Mouse (Mus musculus): ENCODE results near the gene Cflar. TPM values are rescaled to one million over a fixed set of nuclear protein-coding genes. Genes with fewer than 3 reads are reported as not detected.
"Not testable (repeated sequence)": the region's sequence is repeated elsewhere in the genome, so short reads cannot be mapped to it uniquely, and the experiment has no call there.

Cflar gene
- polyA plus RNA-seq, 1 experiment from 2014 or later: 42.0 TPM

GRCm38 (mm10) chr1:58700580-58701162, 10.6 kb upstream of the Cflar start:
- not testable (repeated sequence) for ATAC-seq (replicated peaks; ENCODE audit: extremely low read depth, insufficient read depth, low FRiP score); H3K4me1 ChIP-seq (ENCODE audit: control insufficient read depth, insufficient read depth, low read length); H3K9me3 ChIP-seq (replicated peaks; ENCODE audit: control insufficient read depth, low read length); H3K4me2 ChIP-seq (ENCODE audit: low read depth, low read length); H3K27ac ChIP-seq (ENCODE audit: low read length); H3K4me3 ChIP-seq (ENCODE audit: low read length); H3K27me3 ChIP-seq (ENCODE audit: control insufficient read depth, insufficient read depth, low read length); H3K9ac ChIP-seq (ENCODE audit: low read length); H3K36me3 ChIP-seq (ENCODE audit: control insufficient read depth, insufficient read depth)
- 65% methylated on average over 4 of the region's 5 CpGs for WGBS

- 87% methylated on average over 1 of the region's 1 CpGs for WGBS
- ATAC-seq (replicated peaks; ENCODE audit: extremely low read depth, insufficient read depth, low FRiP score); H3K27ac ChIP-seq (ENCODE audit: low read length); H3K4me1 ChIP-seq (ENCODE audit: control insufficient read depth, insufficient read depth, low read length); H3K4me3 ChIP-seq (ENCODE audit: low read length); H3K27me3 ChIP-seq (ENCODE audit: control insufficient read depth, insufficient read depth, low read length); H3K4me2 ChIP-seq (ENCODE audit: low read depth, low read length); H3K36me3 ChIP-seq (ENCODE audit: control insufficient read depth, insufficient read depth); H3K9ac ChIP-seq (ENCODE audit: low read length); H3K9me3 ChIP-seq (replicated peaks; ENCODE audit: control insufficient read depth, low read length): not testable (repeated sequence)
Measured at GRCm38 (mm10) chr1:58710043-58710442, 1.3 kb upstream of the Cflar start.

GRCm38 (mm10) chr1:58710711-58711364, 470 bp upstream of the Cflar start:
- Histone ChIP-seq H3K4me1 (ENCODE audit: control insufficient read depth, insufficient read depth, low read length) (peaks cover 15% of the 10 kb centered on the region), H3K9me3 (replicated peaks; ENCODE audit: control insufficient read depth, low read length) (no peaks in the 10 kb centered on the region), H3K4me2 (ENCODE audit: low read depth, low read length) (peak overlapping the region; percentile 67), H3K4me3 (ENCODE audit: low read length) (peak overlapping the region; percentile 87), H3K36me3 (ENCODE audit: control insufficient read depth, insufficient read depth) (peaks cover 9% of the 10 kb centered on the region), H3K27ac (ENCODE audit: low read length) (peak overlapping the region; percentile 100), H3K9ac (ENCODE audit: low read length) (peak overlapping the region; percentile 95), H3K27me3 (ENCODE audit: control insufficient read depth, insufficient read depth, low read length) (no peaks in the 10 kb centered on the region)
- WGBS: 42% methylated on average over 10 of the region's 10 CpGs
- ATAC-seq (replicated peaks; ENCODE audit: extremely low read depth, insufficient read depth, low FRiP score): no peak

- Histone ChIP-seq H3K27ac (ENCODE audit: low read length) (peak overlapping the region; percentile 100), H3K36me3 (ENCODE audit: control insufficient read depth, insufficient read depth) (peaks cover 13% of the 10 kb centered on the region), H3K4me3 (ENCODE audit: low read length) (peak overlapping the region; percentile 87), H3K4me1 (ENCODE audit: control insufficient read depth, insufficient read depth, low read length) (peaks cover 25% of the 10 kb centered on the region), H3K9me3 (replicated peaks; ENCODE audit: control insufficient read depth, low read length) (no peaks in the 10 kb centered on the region), H3K9ac (ENCODE audit: low read length) (peak overlapping the region; percentile 95), H3K4me2 (ENCODE audit: low read depth, low read length) (peak overlapping the region; percentile 67), H3K27me3 (ENCODE audit: control insufficient read depth, insufficient read depth, low read length) (no peaks in the 10 kb centered on the region)
- WGBS: under 1% methylated on average over 17 of the region's 17 CpGs
- peak; percentile 74 for ATAC-seq (replicated peaks; ENCODE audit: extremely low read depth, insufficient read depth, low FRiP score)
Measured at GRCm38 (mm10) chr1:58712076-58713061, 1.1 kb downstream of the Cflar start.

GRCm38 (mm10) chr1:58713081-58713892, 2.0 kb downstream of the Cflar start:
- H3K36me3 ChIP-seq (ENCODE audit: control insufficient read depth, insufficient read depth): peaks cover 16% of the 10 kb centered on the region
- H3K9ac ChIP-seq (ENCODE audit: low read length): peak overlapping the region; percentile 95
- no peaks in the 10 kb centered on the region for H3K27me3 ChIP-seq (ENCODE audit: control insufficient read depth, insufficient read depth, low read length)
- peak overlapping the region; percentile 87 for H3K4me3 ChIP-seq (ENCODE audit: low read length)
- WGBS: 5% methylated on average over 31 of the region's 31 CpGs
- ATAC-seq (replicated peaks; ENCODE audit: extremely low read depth, insufficient read depth, low FRiP score): peak; percentile 3; the same call in 1 of the 2 replicates
- no peaks in the 10 kb centered on the region for H3K9me3 ChIP-seq (replicated peaks; ENCODE audit: control insufficient read depth, low read length)
- H3K4me1 ChIP-seq (ENCODE audit: control insufficient read depth, insufficient read depth, low read length): peaks cover 25% of the 10 kb centered on the region
- H3K4me2 ChIP-seq (ENCODE audit: low read depth, low read length): peak overlapping the region; percentile 67
- H3K27ac ChIP-seq (ENCODE audit: low read length): peak overlapping the region; percentile 100

GRCm38 (mm10) chr1:58713893-58714231, 2.6 kb downstream of the Cflar start:
- no peaks in the 10 kb centered on the region for H3K9me3 ChIP-seq (replicated peaks; ENCODE audit: control insufficient read depth, low read length)
- H3K27me3 ChIP-seq (ENCODE audit: control insufficient read depth, insufficient read depth, low read length): no peaks in the 10 kb centered on the region
- H3K36me3 ChIP-seq (ENCODE audit: control insufficient read depth, insufficient read depth): peaks cover 16% of the 10 kb centered on the region
- peak overlapping the region; percentile 67 for H3K4me2 ChIP-seq (ENCODE audit: low read depth, low read length)
- peak overlapping the region; percentile 95 for H3K9ac ChIP-seq (ENCODE audit: low read length)
- peak overlapping the region; percentile 100 for H3K27ac ChIP-seq (ENCODE audit: low read length)
- peaks cover 25% of the 10 kb centered on the region for H3K4me1 ChIP-seq (ENCODE audit: control insufficient read depth, insufficient read depth, low read length)
- WGBS: 26% methylated on average over 4 of the region's 4 CpGs
- H3K4me3 ChIP-seq (ENCODE audit: low read length): peak overlapping the region; percentile 87
- no peak for ATAC-seq (replicated peaks; ENCODE audit: extremely low read depth, insufficient read depth, low FRiP score)

- peak overlapping the region; percentile 87 for H3K4me3 ChIP-seq (ENCODE audit: low read length)
- no peak for ATAC-seq (replicated peaks; ENCODE audit: extremely low read depth, insufficient read depth, low FRiP score)
- WGBS: 42% methylated on average over 1 of the region's 1 CpGs
- H3K36me3 ChIP-seq (ENCODE audit: control insufficient read depth, insufficient read depth): peaks cover 16% of the 10 kb centered on the region
- H3K27me3 ChIP-seq (ENCODE audit: control insufficient read depth, insufficient read depth, low read length): no peaks in the 10 kb centered on the region
- peaks cover 28% of the 10 kb centered on the region for H3K4me1 ChIP-seq (ENCODE audit: control insufficient read depth, insufficient read depth, low read length)
- H3K9me3 ChIP-seq (replicated peaks; ENCODE audit: control insufficient read depth, low read length): no peaks in the 10 kb centered on the region
- peak overlapping the region; percentile 95 for H3K9ac ChIP-seq (ENCODE audit: low read length)
- peak overlapping the region; percentile 67 for H3K4me2 ChIP-seq (ENCODE audit: low read depth, low read length)
- peak overlapping the region; percentile 100 for H3K27ac ChIP-seq (ENCODE audit: low read length)
Measured at GRCm38 (mm10) chr1:58714361-58714760, 3.1 kb downstream of the Cflar start.

GRCm38 (mm10) chr1:58715536-58715935, 4.2 kb downstream of the Cflar start:
- H3K9ac ChIP-seq (ENCODE audit: low read length): no peak overlapping the region
- no peaks in the 10 kb centered on the region for H3K9me3 ChIP-seq (replicated peaks; ENCODE audit: control insufficient read depth, low read length)
- peaks cover 16% of the 10 kb centered on the region for H3K36me3 ChIP-seq (ENCODE audit: control insufficient read depth, insufficient read depth)
- ATAC-seq (replicated peaks; ENCODE audit: extremely low read depth, insufficient read depth, low FRiP score): no peak
- H3K27ac ChIP-seq (ENCODE audit: low read length): peak overlapping the region; percentile 78
- H3K4me2 ChIP-seq (ENCODE audit: low read depth, low read length): peak overlapping the region; percentile 67
- H3K4me1 ChIP-seq (ENCODE audit: control insufficient read depth, insufficient read depth, low read length): peaks cover 29% of the 10 kb centered on the region
- H3K4me3 ChIP-seq (ENCODE audit: low read length): peak overlapping the region; percentile 24
- H3K27me3 ChIP-seq (ENCODE audit: control insufficient read depth, insufficient read depth, low read length): no peaks in the 10 kb centered on the region

All from heart, embryonic 16.5 days (tissue).